Mouse (Mus musculus) mature B cell (primary cell): Measurements from ENCODE around the gene Mael.

ENCODE experiments used
- in situ Hi-C: fragments of 300-500 bp; cut with MboI; formaldehyde crosslinking; loops from 2 replicates; pipeline ENCODE4 v1.14.3; 2019

The Mael gene

GRCm38 (mm10) chr1:166154162-166155112 lies 84.1 kb downstream of the Mael start:
- in situ Hi-C loops = loop anchor here (5.0 to 25.0 kb wide), 4 partner anchors 170 to 517 kb away; partner anchors contain the start of gene Mpzl1

- in situ Hi-C loops = loop anchor here (5.0 to 25.0 kb wide), 4 partner anchors 169 to 516 kb away; partner anchors contain the start of gene Mpzl1
Observed at GRCm38 (mm10) chr1:166153351-166154120, 85.0 kb downstream of the Mael start.

DNA sequence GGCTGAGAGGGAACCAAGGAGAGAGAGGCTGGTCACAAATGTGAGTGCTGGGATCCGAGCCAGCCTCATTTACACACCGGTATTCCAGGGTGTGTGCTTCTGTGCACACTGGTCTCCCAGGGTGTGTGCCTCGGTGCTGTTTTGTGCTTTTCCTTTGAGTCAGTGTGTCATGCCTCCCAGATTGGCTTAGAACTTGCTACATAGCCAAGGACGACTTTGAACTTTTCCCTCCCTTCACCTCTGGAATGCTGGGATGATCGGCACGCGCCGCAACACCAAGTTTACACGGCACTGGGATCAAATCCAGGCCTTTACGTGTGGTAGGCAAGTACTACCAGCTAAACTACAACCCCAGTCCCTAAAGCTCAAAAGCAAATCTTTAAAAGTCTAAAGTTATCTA lies 86.5 kb downstream of the Mael start:
- in situ Hi-C loops = loop anchor here (5.0 to 25.0 kb wide), 4 partner anchors 167 to 515 kb away; partner anchors contain the start of gene Mpzl1

GRCm38 (mm10) chr1:166151341-166151740 lies 87.2 kb downstream of the Mael start:
- in situ Hi-C loops = loop anchor here (5.0 to 25.0 kb wide), 4 partner anchors 167 to 514 kb away; partner anchors contain the start of gene Mpzl1
